Mouse (Mus musculus) midbrain, embryonic 11.5 days (tissue): ENCODE measurements around the gene Ergic1. TPM values are rescaled to one million over a fixed set of nuclear protein-coding genes. Genes with fewer than 3 reads are reported as not detected.

ENCODE experiments used
- ATAC-seq: fragments of 200-750 bp; cut with Nextera tagmentation; 2 replicates; pipeline ENCODE4 v1.8.0; 2017; ENCODE audit warnings: moderate TSS enrichment, moderate library complexity; ENCODE audit not compliant: low FRiP score
- DNase-seq: peaks from one replicate; pipeline ENCODE4 v3.0.0; 2015; ENCODE audit warnings: low spot score; ENCODE audit errors: missing footprints
- H3K27ac ChIP-seq: fragments of 300-500 bp; sonication (generic); 2 replicates; pipeline ENCODE4 v1.5.1; 2014; ENCODE audit warnings: low read depth, low read length
- H3K27me3 ChIP-seq: fragments of 300-500 bp; sonication (generic); 2 replicates; pipeline ENCODE4 v1.6.1; 2014; ENCODE audit warnings: mild to moderate bottlenecking, low read length, moderate library complexity, mixed read lengths; ENCODE audit not compliant: control insufficient read depth, insufficient read depth
- H3K36me3 ChIP-seq: fragments of 300-500 bp; sonication (generic); 2 replicates; pipeline ENCODE4 v1.6.1; 2014; ENCODE audit warnings: mild to moderate bottlenecking, low read length, moderate library complexity, mixed read lengths; ENCODE audit not compliant: control insufficient read depth, insufficient read depth
- H3K4me1 ChIP-seq: fragments of 300-500 bp; sonication (generic); 2 replicates; pipeline ENCODE4 v1.6.1; 2014; ENCODE audit warnings: low read length; ENCODE audit not compliant: control insufficient read depth, insufficient read depth
- H3K4me2 ChIP-seq: fragments of 300-500 bp; sonication (generic); 2 replicates; pipeline ENCODE4 v1.6.1; 2014; ENCODE audit warnings: mild to moderate bottlenecking, moderate library complexity
- H3K4me3 ChIP-seq: fragments of 300-500 bp; sonication (generic); 2 replicates; pipeline ENCODE4 v1.5.1; 2014; ENCODE audit warnings: low read depth, low read length
- H3K9ac ChIP-seq: fragments of 300-500 bp; sonication (generic); 2 replicates; pipeline ENCODE4 v1.6.1; 2014; ENCODE audit warnings: low read length
- H3K9me3 ChIP-seq: fragments of 300-500 bp; sonication (generic); 2 replicates; pipeline ENCODE4 v1.6.1; 2016; ENCODE audit warnings: low read length; ENCODE audit not compliant: control insufficient read depth
- WGBS: fragments of 180-500 bp; shearing (Covaris S2); extraction: QIAGEN DNeasy Blood & Tissue Kit; methylation state at CpG from one replicate; pipeline ENCODE4 v1.1.7; 2014; 5-methylcytosine and 5-hydroxymethylcytosine counted together
- polyA plus RNA-seq: library from polyadenylated mRNA; unstranded; fragments of >200 nt; fragmentation: Nextera tagmentation; extraction: Ambion mirVana; gene quantifications from 2 replicates; pipeline ENCODE4 v1.2.1, GENCODE M21; 2014

Ergic1 gene
- polyA plus RNA-seq, 1 experiment from 2014 or later: 129 TPM

DNA sequence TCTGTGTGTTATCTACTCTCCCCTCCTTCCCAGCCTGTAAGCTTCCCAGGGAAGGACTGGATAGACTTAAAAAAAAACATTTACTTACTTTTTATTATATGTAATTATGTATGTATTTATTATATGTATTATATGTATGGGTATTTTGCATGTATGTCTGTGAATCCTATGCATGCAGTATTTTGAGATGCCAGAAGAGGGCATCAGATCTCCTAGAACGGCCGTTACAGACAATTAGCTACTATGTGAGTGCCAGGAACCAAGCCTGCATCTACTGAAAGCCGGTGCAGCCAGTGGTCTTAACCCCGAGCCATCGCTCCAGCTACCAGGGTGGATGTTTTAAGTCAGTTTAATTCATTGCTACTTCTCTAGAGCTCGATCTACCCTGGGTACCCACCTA is 120.0 kb downstream of the Ergic1 start:
- H3K27ac ChIP-seq: no peak overlapping the region

DNA sequence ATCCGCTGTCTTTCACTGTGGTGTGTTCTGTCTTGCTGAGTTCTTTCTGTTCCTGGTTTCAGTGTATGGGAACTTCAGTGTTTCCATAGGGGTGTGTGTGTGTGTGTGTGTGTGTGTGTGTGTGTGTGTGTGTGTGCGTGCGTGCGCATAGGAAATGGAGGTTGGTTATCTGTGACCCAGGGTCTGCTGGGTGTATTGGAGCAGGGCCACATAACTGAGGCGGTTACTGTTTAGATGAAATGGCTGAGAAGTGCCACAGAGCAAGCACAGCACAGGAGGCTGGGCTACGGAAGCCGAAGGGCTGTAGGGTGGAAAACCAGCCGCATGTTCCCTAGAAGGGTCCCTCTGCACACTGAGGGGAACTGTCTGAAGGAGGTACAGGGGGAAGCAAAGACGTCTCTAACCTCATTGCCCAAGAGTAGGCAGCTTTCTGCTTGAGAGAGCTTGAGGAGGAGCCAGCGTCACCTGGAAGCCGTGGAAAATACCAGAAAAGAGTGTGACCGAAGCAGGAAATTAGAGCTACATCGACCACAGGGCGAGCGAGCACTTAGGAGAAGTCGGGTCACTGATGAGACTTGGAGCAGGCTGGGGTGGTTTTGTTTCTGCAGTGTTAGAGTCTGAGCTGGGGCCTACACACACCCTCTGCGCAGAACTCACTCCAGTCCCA is 125.2 kb downstream of the Ergic1 start:
- Histone ChIP-seq H3K4me3 (no peak overlapping the region), H3K4me1 (no peaks in the 10 kb centered on the region), H3K27me3 (no peaks in the 10 kb centered on the region), H3K27ac (no peak overlapping the region), H3K9me3 (no peaks in the 10 kb centered on the region), H3K36me3 (no peaks in the 10 kb centered on the region), H3K4me2 (no peak overlapping the region), H3K9ac (no peak overlapping the region)
- no peak for DNase-seq
- ATAC-seq: no peak
- 93% methylated on average over 17 of the region's 17 CpGs for WGBS

More for the DNA sequence above, 120.0 kb downstream of the Ergic1 start:
- no peaks in the 10 kb centered on the region for H3K27me3 ChIP-seq
- ATAC-seq (no peak), DNase-seq (no peak)
- peaks cover 4% of the 10 kb centered on the region for H3K4me1 ChIP-seq
- H3K36me3 ChIP-seq: no peaks in the 10 kb centered on the region
- no peak overlapping the region for H3K4me2 ChIP-seq
- H3K4me3 ChIP-seq: no peak overlapping the region
- no peak overlapping the region for H3K9ac ChIP-seq
- H3K9me3 ChIP-seq: no peaks in the 10 kb centered on the region
- WGBS: 87% methylated on average over 6 of the region's 6 CpGs

- Histone ChIP-seq H3K4me2 (no peak overlapping the region), H3K27me3 (no peaks in the 10 kb centered on the region), H3K9me3 (no peaks in the 10 kb centered on the region), H3K36me3 (no peaks in the 10 kb centered on the region), H3K9ac (no peak overlapping the region), H3K4me1 (no peaks in the 10 kb centered on the region), H3K4me3 (no peak overlapping the region), H3K27ac (no peak overlapping the region)
- 89% methylated on average over 8 of the region's 8 CpGs for WGBS
- ATAC-seq (no peak), DNase-seq (no peak)
Measured at GRCm38 (mm10) chr17:26688795-26689735, 127.8 kb downstream of the Ergic1 start.

DNA sequence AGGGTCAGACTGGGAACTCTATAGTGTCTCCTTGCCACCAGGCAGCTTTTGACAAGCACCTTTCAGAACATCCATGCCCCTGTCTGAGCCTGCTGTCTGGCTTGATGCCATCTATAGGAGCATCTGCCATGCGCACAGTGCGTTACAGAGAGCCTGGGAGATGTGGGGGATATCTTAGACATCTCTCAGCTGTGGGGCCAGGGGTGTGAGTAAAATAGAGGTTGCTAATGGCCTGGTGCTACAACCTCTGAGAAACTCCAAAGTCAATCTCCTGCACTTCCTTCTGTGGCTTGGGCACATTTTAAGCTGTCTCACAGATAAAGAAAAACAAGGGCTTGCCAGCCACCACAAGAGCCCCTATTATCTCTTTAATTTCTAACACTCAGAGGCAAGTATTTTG is 128.5 kb downstream of the Ergic1 start:
- Histone ChIP-seq H3K4me3 (no peak overlapping the region), H3K36me3 (no peaks in the 10 kb centered on the region), H3K4me2 (no peak overlapping the region), H3K27ac (no peak overlapping the region), H3K4me1 (no peaks in the 10 kb centered on the region), H3K27me3 (no peaks in the 10 kb centered on the region), H3K9me3 (no peaks in the 10 kb centered on the region), H3K9ac (no peak overlapping the region)
- WGBS: 92% methylated on average over 2 of the region's 2 CpGs
- DNase-seq (no peak), ATAC-seq (no peak)

GRCm38 (mm10) chr17:26690236-26690635 is 128.9 kb downstream of the Ergic1 start:
- Histone ChIP-seq H3K36me3 (no peaks in the 10 kb centered on the region), H3K9ac (no peak overlapping the region), H3K4me3 (no peak overlapping the region), H3K4me2 (no peak overlapping the region), H3K27ac (no peak overlapping the region), H3K4me1 (no peaks in the 10 kb centered on the region), H3K27me3 (no peaks in the 10 kb centered on the region), H3K9me3 (no peaks in the 10 kb centered on the region)
- no peak for DNase-seq
- no peak for ATAC-seq
- 83% methylated on average over 5 of the region's 5 CpGs for WGBS

DNA sequence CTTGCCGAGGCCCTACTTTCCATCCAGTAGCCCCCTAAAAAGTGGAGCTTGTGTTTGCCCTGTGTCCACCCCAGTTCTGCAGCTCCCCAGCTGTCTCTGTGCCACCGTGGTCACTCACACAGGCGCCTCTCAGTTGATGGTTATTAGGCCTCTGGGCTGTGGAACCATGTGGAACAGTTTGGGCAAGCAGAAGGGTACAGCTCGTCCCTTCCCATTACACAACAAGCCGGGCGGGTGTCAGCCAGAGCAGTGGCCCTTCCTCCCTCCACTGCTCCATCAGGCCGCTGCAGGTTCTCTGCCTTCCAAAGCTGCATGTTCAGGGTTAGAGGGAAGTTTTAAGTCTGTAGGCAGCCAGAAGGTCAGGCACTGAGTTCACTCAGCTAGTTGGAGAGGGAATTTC is 129.8 kb downstream of the Ergic1 start:
- no peak overlapping the region for H3K4me3 ChIP-seq
- no peak overlapping the region for H3K9ac ChIP-seq
- no peak for ATAC-seq
- 91% methylated on average over 7 of the region's 7 CpGs for WGBS
- no peaks in the 10 kb centered on the region for H3K27me3 ChIP-seq
- H3K36me3 ChIP-seq: no peaks in the 10 kb centered on the region
- no peak overlapping the region for H3K27ac ChIP-seq
- H3K9me3 ChIP-seq: no peaks in the 10 kb centered on the region
- H3K4me1 ChIP-seq: no peaks in the 10 kb centered on the region
- no peak overlapping the region for H3K4me2 ChIP-seq
- DNase-seq: no peak

GRCm38 (mm10) chr17:26693424-26693823 is 132.1 kb downstream of the Ergic1 start:
- ATAC-seq (no peak), DNase-seq (no peak)
- Histone ChIP-seq H3K27ac (no peak overlapping the region), H3K4me3 (no peak overlapping the region), H3K4me1 (no peaks in the 10 kb centered on the region), H3K9ac (no peak overlapping the region), H3K4me2 (no peak overlapping the region), H3K36me3 (peaks cover 2% of the 10 kb centered on the region; the same call in 1 of the 2 replicates), H3K27me3 (no peaks in the 10 kb centered on the region), H3K9me3 (no peaks in the 10 kb centered on the region)
- 91% methylated on average over 7 of the region's 7 CpGs for WGBS

- 85% methylated on average over 7 of the region's 7 CpGs for WGBS
- Histone ChIP-seq H3K9ac (no peak overlapping the region), H3K27me3 (no peaks in the 10 kb centered on the region), H3K27ac (no peak overlapping the region), H3K4me2 (no peak overlapping the region), H3K4me1 (no peaks in the 10 kb centered on the region), H3K36me3 (peaks cover 4% of the 10 kb centered on the region; the same call in 1 of the 2 replicates), H3K9me3 (no peaks in the 10 kb centered on the region), H3K4me3 (no peak overlapping the region)
- no peak for ATAC-seq
- no peak for DNase-seq
Measured at GRCm38 (mm10) chr17:26694171-26694570, 132.9 kb downstream of the Ergic1 start.

DNA sequence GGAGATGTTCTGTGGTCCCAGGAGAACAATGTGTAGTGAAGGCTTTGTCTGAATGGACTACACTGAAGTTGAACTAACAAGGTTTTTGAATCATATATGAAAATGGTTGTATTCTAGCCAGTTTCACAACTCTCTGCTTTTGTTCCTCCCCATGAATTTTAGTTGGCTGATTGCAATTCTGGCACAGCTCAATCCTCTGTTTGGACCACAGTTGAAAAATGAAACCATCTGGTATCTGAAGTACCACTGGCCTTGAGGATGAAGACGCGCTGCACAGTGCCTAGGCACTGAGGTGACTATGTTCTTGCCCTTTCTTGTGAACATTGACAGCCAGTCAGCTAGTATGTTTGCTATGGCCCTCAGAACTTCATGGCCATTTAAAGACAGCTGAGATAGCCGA is 133.9 kb downstream of the Ergic1 start:
- no peak overlapping the region for H3K9ac ChIP-seq
- H3K4me3 ChIP-seq: no peak overlapping the region
- WGBS: 96% methylated on average over 3 of the region's 3 CpGs
- peaks cover 8% of the 10 kb centered on the region; the same call in 1 of the 2 replicates for H3K36me3 ChIP-seq
- H3K4me1 ChIP-seq: no peaks in the 10 kb centered on the region
- DNase-seq: no peak
- H3K27me3 ChIP-seq: no peaks in the 10 kb centered on the region
- no peaks in the 10 kb centered on the region for H3K9me3 ChIP-seq
- H3K27ac ChIP-seq: no peak overlapping the region
- no peak for ATAC-seq
- no peak overlapping the region for H3K4me2 ChIP-seq
